Mouse (Mus musculus) kidney, adult 9 months (tissue): ENCODE measurements around the gene Ccdc51.

Experiments used
- DNase-seq: peaks from one replicate; pipeline ENCODE4 v3.0.0; 2022

The Ccdc51 gene

GRCm38 (mm10) chr9:109082124-109082800, at the start of gene Ccdc51, which contains the start of gene Tma7:
TSS of gene Ccdc51 (plus strand) at chr9:109082493.
TSS of gene Tma7 (minus strand) at chr9:109082587.
- DNase-seq = peak; percentile 91

- DNase-seq = peak; percentile 75
Measured at GRCm38 (mm10) chr9:109038086-109038895, 44.0 kb upstream of the Ccdc51 start, which contains the start of gene Shisa5. TSS of gene Shisa5 (plus strand) at chr9:109038565.

GRCm38 (mm10) chr9:109038901-109039364, 43.4 kb upstream of the Ccdc51 start:
- DNase-seq = peak; percentile 78

- no peak for DNase-seq
Measured at GRCm38 (mm10) chr9:109039681-109040080, 42.6 kb upstream of the Ccdc51 start.

- peak; percentile 78 for DNase-seq
Measured at GRCm38 (mm10) chr9:109040216-109040615, 42.1 kb upstream of the Ccdc51 start.

- DNase-seq = no peak
Measured at GRCm38 (mm10) chr9:109040906-109041305, 41.4 kb upstream of the Ccdc51 start.

GRCm38 (mm10) chr9:109041351-109041750, 40.9 kb upstream of the Ccdc51 start:
- no peak for DNase-seq

- DNase-seq = peak; percentile 77
Measured at GRCm38 (mm10) chr9:109046306-109046705, 36.0 kb upstream of the Ccdc51 start.

GRCm38 (mm10) chr9:109049316-109049715, 33.0 kb upstream of the Ccdc51 start:
- DNase-seq = no peak

GRCm38 (mm10) chr9:109049996-109050673, 32.2 kb upstream of the Ccdc51 start:
- no peak for DNase-seq

GRCm38 (mm10) chr9:109050674-109050997, 31.7 kb upstream of the Ccdc51 start:
- DNase-seq = no peak

GRCm38 (mm10) chr9:109051011-109051501, 31.2 kb upstream of the Ccdc51 start:
- DNase-seq = no peak

GRCm38 (mm10) chr9:109051651-109052489, 30.4 kb upstream of the Ccdc51 start:
- no peak for DNase-seq

- DNase-seq = no peak
Measured at GRCm38 (mm10) chr9:109052490-109053260, 29.6 kb upstream of the Ccdc51 start.

- no peak for DNase-seq
Measured at GRCm38 (mm10) chr9:109053366-109053765, 28.9 kb upstream of the Ccdc51 start.

- no peak for DNase-seq
Measured at GRCm38 (mm10) chr9:109053851-109054250, 28.4 kb upstream of the Ccdc51 start.

- DNase-seq = peak; percentile 80
Measured at GRCm38 (mm10) chr9:109054712-109055111, 27.6 kb upstream of the Ccdc51 start.

- no peak for DNase-seq
Measured at GRCm38 (mm10) chr9:109055271-109056030, 26.8 kb upstream of the Ccdc51 start.

- no peak for DNase-seq
Measured at GRCm38 (mm10) chr9:109056081-109056690, 26.1 kb upstream of the Ccdc51 start.

- DNase-seq = no peak
Measured at GRCm38 (mm10) chr9:109056916-109057315, 25.4 kb upstream of the Ccdc51 start.
